Mouse (Mus musculus) stomach, postnatal 0 days (tissue): ENCODE measurements at regions not wholly inside any gene's neighbourhood (a gene's known extent, or its start where the extent isn't known, plus 50 kb on each side); places are given as distances from the start of the nearest gene placed in this dataset.

ENCODE experiments used
- ATAC-seq: fragments of 200-750 bp; cut with Nextera tagmentation; 2 replicates; pipeline ENCODE4 v1.8.0; 2017; ENCODE audit not compliant: low FRiP score, low TSS enrichment
- DNase-seq: peaks from one replicate; pipeline ENCODE4 v3.0.0-alpha.2; 2016; ENCODE audit warnings: low spot score
- H3K27ac ChIP-seq: fragments of 300-500 bp; sonication (generic); replicated peaks from 2 replicates; pipeline ENCODE4 v1.5.1; 2014; ENCODE audit warnings: mild to moderate bottlenecking, control low read depth
- H3K27me3 ChIP-seq: fragments of 300-500 bp; sonication (generic); 2 replicates; pipeline ENCODE4 v1.6.1; 2014; ENCODE audit warnings: low read length; ENCODE audit not compliant: control insufficient read depth, insufficient read depth
- H3K36me3 ChIP-seq: fragments of 300-500 bp; sonication (generic); 2 replicates; pipeline ENCODE4 v1.6.1; 2014; ENCODE audit warnings: low read length, mixed read lengths; ENCODE audit not compliant: control insufficient read depth, insufficient read depth
- H3K4me1 ChIP-seq: fragments of 300-500 bp; sonication (generic); replicated peaks from 2 replicates; pipeline ENCODE4 v1.6.1; 2014; ENCODE audit warnings: antibody characterized with exemption; ENCODE audit not compliant: control insufficient read depth, insufficient read depth
- H3K4me2 ChIP-seq: fragments of 300-500 bp; sonication (generic); replicated peaks from 2 replicates; pipeline ENCODE4 v1.6.1; 2014; ENCODE audit warnings: low read depth, mild to moderate bottlenecking, control low read depth, moderate library complexity
- H3K4me3 ChIP-seq: fragments of 300-500 bp; sonication (generic); 2 replicates; pipeline ENCODE4 v1.5.1; 2014; ENCODE audit warnings: low read depth, low read length, control low read depth
- H3K9ac ChIP-seq: fragments of 300-500 bp; sonication (generic); 2 replicates; pipeline ENCODE4 v1.6.1; 2014; ENCODE audit warnings: mild to moderate bottlenecking, low read length, control low read depth, mixed read lengths
- H3K9me3 ChIP-seq: fragments of 300-500 bp; sonication (generic); 2 replicates; pipeline ENCODE4 v1.6.1; 2016; ENCODE audit warnings: low read length; ENCODE audit not compliant: control insufficient read depth
- CTCF ChIP-seq: IDR thresholded peaks from 2 replicates; pipeline ENCODE4 v1.5.1; 2016; ENCODE audit warnings: antibody characterized with exemption, low read depth, mild to moderate bottlenecking, moderate library complexity
- EP300 ChIP-seq: optimal IDR thresholded peaks from 2 replicates; pipeline ENCODE3; 2016; ENCODE audit warnings: antibody characterized with exemption
- WGBS: fragments of 180-500 bp; shearing (Covaris S2); extraction: QIAGEN DNeasy Blood & Tissue Kit; methylation state at CpG from one replicate; pipeline ENCODE4 v1.1.7; 2014; 5-methylcytosine and 5-hydroxymethylcytosine counted together

- H3K27ac ChIP-seq = no peak overlapping the region
- H3K27me3 ChIP-seq = no peaks in the 10 kb centered on the region
- DNase-seq (no peak), ATAC-seq (no peak)
- peak; percentile 39; the same call in 1 of the 2 replicates for TF ChIP-seq CTCF
- no peak for TF ChIP-seq EP300
- no peaks in the 10 kb centered on the region for H3K9me3 ChIP-seq
- H3K4me2 ChIP-seq = no peak overlapping the region
- 82% methylated on average over 8 of the region's 8 CpGs for WGBS
- H3K36me3 ChIP-seq = no peaks in the 10 kb centered on the region
- no peak overlapping the region for H3K9ac ChIP-seq
- H3K4me3 ChIP-seq = no peak overlapping the region
- no peaks in the 10 kb centered on the region for H3K4me1 ChIP-seq
Measured at GRCm38 (mm10) chr11:114576803-114577202, 91.5 kb upstream of the Rpl38 start.

- Histone ChIP-seq H3K4me1 (no peaks in the 10 kb centered on the region), H3K27me3 (no peaks in the 10 kb centered on the region), H3K4me3 (no peak overlapping the region), H3K4me2 (peak overlapping the region; percentile 34), H3K9ac (no peak overlapping the region), H3K27ac (no peak overlapping the region), H3K36me3 (no peaks in the 10 kb centered on the region), H3K9me3 (no peaks in the 10 kb centered on the region)
- WGBS = 27% methylated on average over 20 of the region's 20 CpGs
- ATAC-seq (no peak), DNase-seq (peak; percentile 18)
- TF ChIP-seq EP300 = no peak
- TF ChIP-seq CTCF = no peak
Measured at GRCm38 (mm10) chr11:114571144-114571869, 97.0 kb upstream of the Rpl38 start.

GRCm38 (mm10) chr11:114570076-114570475 is 98.2 kb upstream of the Rpl38 start:
- no peak overlapping the region for H3K9ac ChIP-seq
- no peak overlapping the region for H3K4me2 ChIP-seq
- 96% methylated on average over 5 of the region's 5 CpGs for WGBS
- H3K27me3 ChIP-seq = no peaks in the 10 kb centered on the region
- no peaks in the 10 kb centered on the region for H3K9me3 ChIP-seq
- ATAC-seq (no peak), DNase-seq (no peak)
- no peak overlapping the region for H3K4me3 ChIP-seq
- no peak for TF ChIP-seq CTCF
- no peak for TF ChIP-seq EP300
- H3K27ac ChIP-seq = no peak overlapping the region
- H3K36me3 ChIP-seq = no peaks in the 10 kb centered on the region
- H3K4me1 ChIP-seq = no peaks in the 10 kb centered on the region

DNA sequence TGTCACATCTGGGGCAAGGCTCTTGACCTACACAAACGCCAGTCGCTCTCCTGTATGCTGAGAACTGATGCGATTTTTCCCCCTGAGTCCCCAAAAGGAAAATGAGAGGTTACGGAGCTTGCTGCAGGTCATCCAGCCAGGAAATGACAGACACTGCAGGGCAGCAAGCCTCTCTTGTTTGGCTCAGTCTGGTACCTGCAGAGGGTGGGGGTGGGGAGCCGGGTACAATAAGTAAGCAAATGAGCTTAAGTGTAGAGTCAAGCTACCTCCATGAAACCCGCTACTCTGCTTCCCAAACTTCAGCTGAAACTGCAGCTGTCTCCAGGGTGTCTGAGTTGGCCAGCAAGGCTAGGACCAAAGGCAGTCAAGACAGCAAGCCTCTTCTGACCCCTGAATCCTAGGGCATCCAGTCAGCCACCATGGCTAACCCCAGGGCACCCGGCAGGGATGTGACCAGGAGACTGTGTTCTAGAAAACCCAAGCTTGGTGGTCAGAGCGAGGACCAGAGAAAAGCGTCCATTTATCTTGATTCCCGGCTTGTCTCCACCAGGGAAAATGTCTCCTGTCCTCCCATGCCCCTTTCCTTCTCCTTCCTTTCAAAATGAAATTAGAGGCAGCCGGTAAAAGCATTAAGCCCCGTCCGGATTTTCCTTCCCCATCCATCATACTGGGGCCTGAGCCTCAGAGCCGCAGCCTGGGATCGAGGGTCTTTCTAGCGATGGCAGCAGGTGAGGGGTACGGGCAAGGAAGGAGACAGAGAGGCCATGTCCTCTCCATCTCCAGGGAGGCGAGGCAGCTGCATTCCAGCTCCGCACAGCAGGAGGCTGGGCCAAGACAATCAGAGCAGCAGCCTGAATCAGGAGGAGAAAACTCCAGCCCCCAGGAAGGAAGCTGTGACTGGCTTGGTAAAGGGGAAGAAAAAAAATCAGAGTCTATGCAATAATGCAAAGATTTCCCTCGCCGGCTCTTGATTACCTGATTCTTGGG is 100.2 kb upstream of the Rpl38 start:
- TF ChIP-seq EP300 (no peak), CTCF (no peak)
- no peaks in the 10 kb centered on the region for H3K9me3 ChIP-seq
- no peaks in the 10 kb centered on the region for H3K36me3 ChIP-seq
- H3K27me3 ChIP-seq = no peaks in the 10 kb centered on the region
- H3K4me2 ChIP-seq = no peak overlapping the region
- ATAC-seq (no peak), DNase-seq (no peak)
- H3K9ac ChIP-seq = no peak overlapping the region
- no peak overlapping the region for H3K4me3 ChIP-seq
- H3K27ac ChIP-seq = no peak overlapping the region
- WGBS = 14% methylated on average over 21 of the region's 21 CpGs
- no peaks in the 10 kb centered on the region for H3K4me1 ChIP-seq

GRCm38 (mm10) chr11:114567045-114567780 is 101.1 kb upstream of the Rpl38 start:
- Histone ChIP-seq H3K27me3 (no peaks in the 10 kb centered on the region), H3K36me3 (no peaks in the 10 kb centered on the region), H3K4me2 (no peak overlapping the region), H3K9me3 (no peaks in the 10 kb centered on the region), H3K9ac (no peak overlapping the region), H3K4me3 (no peak overlapping the region), H3K27ac (no peak overlapping the region), H3K4me1 (no peaks in the 10 kb centered on the region)
- no peak for DNase-seq
- TF ChIP-seq EP300 (no peak), CTCF (no peak)
- WGBS = 14% methylated on average over 20 of the region's 20 CpGs
- no peak for ATAC-seq
